Mouse (Mus musculus) intestine, embryonic 14.5 days (tissue): ENCODE measurements around the gene Trim66. TPM values are rescaled to one million over a fixed set of nuclear protein-coding genes. Genes with fewer than 3 reads are reported as not detected.

Source experiments
- ATAC-seq: fragments of 200-750 bp; cut with Nextera tagmentation; replicated peaks from 2 replicates; pipeline ENCODE4 v1.8.0; 2017; ENCODE audit warnings: low read depth, moderate number of reproducible peaks, moderate TSS enrichment, moderate library complexity; ENCODE audit not compliant: low FRiP score, low TSS enrichment
- DNase-seq: peaks from one replicate; pipeline ENCODE4 v3.0.0-alpha.2; 2018; ENCODE audit warnings: low spot score
- H3K27ac ChIP-seq: fragments of 300-500 bp; sonication (generic); 2 replicates; pipeline ENCODE4 v1.5.1; 2014; ENCODE audit warnings: low read depth, mild to moderate bottlenecking, control low read depth
- H3K27me3 ChIP-seq: fragments of 300-500 bp; sonication (generic); replicated peaks from 2 replicates; pipeline ENCODE4 v1.6.1; 2014; ENCODE audit warnings: low read length, control low read depth; ENCODE audit not compliant: control insufficient read depth, insufficient read depth
- H3K36me3 ChIP-seq: fragments of 300-500 bp; sonication (generic); 2 replicates; pipeline ENCODE4 v1.6.1; 2014; ENCODE audit warnings: low read length, control low read depth; ENCODE audit not compliant: control insufficient read depth, insufficient read depth
- H3K4me1 ChIP-seq: fragments of 300-500 bp; sonication (generic); replicated peaks from 2 replicates; pipeline ENCODE4 v1.6.1; 2014; ENCODE audit warnings: low read length, control low read depth, mixed read lengths; ENCODE audit not compliant: control insufficient read depth, insufficient read depth
- H3K4me2 ChIP-seq: fragments of 300-500 bp; sonication (generic); 2 replicates; pipeline ENCODE4 v1.6.1; 2014; ENCODE audit warnings: low read length
- H3K4me3 ChIP-seq: fragments of 300-500 bp; sonication (generic); 2 replicates; pipeline ENCODE4 v1.5.1; 2014; ENCODE audit warnings: low read depth, low read length, control low read depth, mixed read lengths
- H3K9ac ChIP-seq: fragments of 300-500 bp; sonication (generic); 2 replicates; pipeline ENCODE4 v1.6.1; 2014; ENCODE audit warnings: mild to moderate bottlenecking, low read length
- H3K9me3 ChIP-seq: fragments of 300-500 bp; sonication (generic); 2 replicates; pipeline ENCODE4 v1.6.1; 2016; ENCODE audit warnings: low read length, control low read depth; ENCODE audit not compliant: control insufficient read depth
- WGBS: fragments of 180-500 bp; shearing (Covaris S2); extraction: QIAGEN DNeasy Blood & Tissue Kit; methylation state at CpG from one replicate; pipeline ENCODE4 v1.1.7; 2014; 5-methylcytosine and 5-hydroxymethylcytosine counted together
- polyA plus RNA-seq: library from polyadenylated mRNA; unstranded; fragments of >200 nt; fragmentation: Nextera tagmentation; extraction: Ambion mirVana; gene quantifications from 2 replicates; pipeline ENCODE4 v1.2.1, GENCODE M21; 2014

Gene Trim66
- polyA plus RNA-seq, 1 experiment from 2014 or later, result 0.15 TPM

GRCm38 (mm10) chr7:109455748-109456147 is 52.2 kb downstream of the Trim66 start:
- Histone ChIP-seq H3K27me3 (no peaks in the 10 kb centered on the region), H3K9me3 (no peaks in the 10 kb centered on the region), H3K9ac (no peak overlapping the region), H3K36me3 (no peaks in the 10 kb centered on the region), H3K4me2 (no peak overlapping the region), H3K4me1 (no peaks in the 10 kb centered on the region), H3K27ac (no peak overlapping the region), H3K4me3 (no peak overlapping the region)
- DNase-seq (no peak), ATAC-seq (no peak)
- WGBS, result 72% methylated on average over 2 of the region's 2 CpGs

- H3K27ac ChIP-seq, result no peak overlapping the region
- H3K27me3 ChIP-seq, result no peaks in the 10 kb centered on the region
- DNase-seq (no peak), ATAC-seq (no peak)
- no peak overlapping the region for H3K4me2 ChIP-seq
- no peaks in the 10 kb centered on the region for H3K36me3 ChIP-seq
- H3K9ac ChIP-seq, result no peak overlapping the region
- no peaks in the 10 kb centered on the region for H3K4me1 ChIP-seq
- no peaks in the 10 kb centered on the region for H3K9me3 ChIP-seq
- WGBS, result 85% methylated on average over 9 of the region's 9 CpGs
- no peak overlapping the region for H3K4me3 ChIP-seq
These were observed 53.1 kb downstream of the Trim66 start for GRCm38 (mm10) chr7:109454856-109455255.

- Histone ChIP-seq H3K9me3 (no peaks in the 10 kb centered on the region), H3K4me3 (no peak overlapping the region), H3K9ac (no peak overlapping the region), H3K27ac (no peak overlapping the region), H3K27me3 (no peaks in the 10 kb centered on the region), H3K4me1 (no peaks in the 10 kb centered on the region), H3K36me3 (no peaks in the 10 kb centered on the region), H3K4me2 (no peak overlapping the region)
- WGBS, result 81% methylated on average over 2 of the region's 2 CpGs
- no peak for DNase-seq
- no peak for ATAC-seq
These were observed 59.9 kb downstream of the Trim66 start for GRCm38 (mm10) chr7:109448060-109448459.

GRCm38 (mm10) chr7:109445012-109445411 is 62.9 kb downstream of the Trim66 start:
- WGBS, result 11% methylated on average over 6 of the region's 6 CpGs
- H3K9me3 ChIP-seq, result no peaks in the 10 kb centered on the region
- H3K4me2 ChIP-seq, result no peak overlapping the region
- ATAC-seq (no peak), DNase-seq (peak; percentile 80)
- no peaks in the 10 kb centered on the region for H3K36me3 ChIP-seq
- no peak overlapping the region for H3K27ac ChIP-seq
- no peak overlapping the region for H3K4me3 ChIP-seq
- H3K9ac ChIP-seq, result no peak overlapping the region
- H3K4me1 ChIP-seq, result no peaks in the 10 kb centered on the region
- H3K27me3 ChIP-seq, result peaks cover under 1% of the 10 kb centered on the region

GRCm38 (mm10) chr7:109442739-109443138 is 65.2 kb downstream of the Trim66 start:
- H3K4me3 ChIP-seq, result no peak overlapping the region
- ATAC-seq (no peak), DNase-seq (peak; percentile 10)
- H3K4me1 ChIP-seq, result peaks cover 9% of the 10 kb centered on the region
- H3K9me3 ChIP-seq, result no peaks in the 10 kb centered on the region
- WGBS, result 55% methylated on average over 5 of the region's 5 CpGs
- peaks cover 17% of the 10 kb centered on the region for H3K27me3 ChIP-seq
- no peak overlapping the region for H3K9ac ChIP-seq
- H3K27ac ChIP-seq, result no peak overlapping the region
- no peaks in the 10 kb centered on the region for H3K36me3 ChIP-seq
- H3K4me2 ChIP-seq, result no peak overlapping the region

- WGBS, result 85% methylated on average over 9 of the region's 9 CpGs
- Histone ChIP-seq H3K27me3 (peaks cover 20% of the 10 kb centered on the region), H3K27ac (no peak overlapping the region), H3K4me1 (peaks cover 9% of the 10 kb centered on the region), H3K9ac (no peak overlapping the region), H3K9me3 (no peaks in the 10 kb centered on the region), H3K4me3 (no peak overlapping the region), H3K36me3 (no peaks in the 10 kb centered on the region), H3K4me2 (no peak overlapping the region)
- DNase-seq (no peak), ATAC-seq (no peak)
These were observed 67.2 kb downstream of the Trim66 start for GRCm38 (mm10) chr7:109440697-109441269.

- Histone ChIP-seq H3K36me3 (no peaks in the 10 kb centered on the region), H3K4me3 (peak within 1 kb of the TSS; percentile 49), H3K4me1 (peaks cover 9% of the 10 kb centered on the region), H3K9me3 (no peaks in the 10 kb centered on the region), H3K27me3 (peaks cover 20% of the 10 kb centered on the region), H3K9ac (peak within 1 kb of the TSS; percentile 53), H3K27ac (no peak within 1 kb of the TSS), H3K4me2 (peak within 1 kb of the TSS; percentile 92)
- ATAC-seq (peak; percentile 82), DNase-seq (peak; percentile 81)
- WGBS, result 1% methylated on average over 62 of the region's 62 CpGs
These were observed 68.9 kb downstream of the Trim66 start, which contains the start of gene Stk33 for GRCm38 (mm10) chr7:109438781-109439591. Gene Stk33 (minus strand): TSS chr7:109439081.

GRCm38 (mm10) chr7:109424422-109425159 is 83.3 kb downstream of the Trim66 start:
- 50% methylated on average over 3 of the region's 3 CpGs for WGBS
- Histone ChIP-seq H3K27ac (no peak overlapping the region), H3K9me3 (no peaks in the 10 kb centered on the region), H3K36me3 (no peaks in the 10 kb centered on the region), H3K27me3 (no peaks in the 10 kb centered on the region), H3K4me1 (no peaks in the 10 kb centered on the region), H3K4me3 (no peak overlapping the region), H3K9ac (no peak overlapping the region), H3K4me2 (no peak overlapping the region)
- ATAC-seq (no peak), DNase-seq (no peak)
